Mouse (Mus musculus) lung, adult 2 months (tissue): ENCODE results near the gene Gnai2.

ENCODE experiments used
- CTCF ChIP-seq: fragments of 200-500 bp; IDR thresholded peaks from 2 replicates; pipeline ENCODE4 v1.5.1; 2011; ENCODE audit warnings: mild to moderate bottlenecking, low read length, control low read depth; ENCODE audit not compliant: insufficient read depth
- POLR2A ChIP-seq: fragments of 200-500 bp; IDR thresholded peaks from 2 replicates; pipeline ENCODE4 v1.6.1; 2011; ENCODE audit warnings: low read depth, mild to moderate bottlenecking, control low read depth, low read length, borderline replicate concordance; ENCODE audit errors: extremely low read depth

GRCm38 (mm10) chr9:107586974-107587832 is 48.0 kb downstream of the Gnai2 start, which contains the start of gene Ifrd2:
- no peak for TF ChIP-seq POLR2A
- no peak for TF ChIP-seq CTCF
